Mouse (Mus musculus) layer of hippocampus, postnatal 14 days (tissue): Measurements from ENCODE around the gene Capn3. TPM values are rescaled to one million over a fixed set of nuclear protein-coding genes. Genes with fewer than 3 reads are reported as not detected.

Experiments used
- DNase-seq, 2 experiments: peaks; one replicate each; pipeline ENCODE4 v3.0.0; 2021 to 2022; ENCODE audit warnings: low spot score in 2 of 2, mixed read lengths in 1 of 2
- long read RNA-seq, 2 experiments: library from polyadenylated mRNA; stranded (forward); transcript quantifications; one replicate each; pipeline ENCODE4 v2.0.0; 2021
- total RNA-seq, 2 experiments: library from RNA; stranded (reverse); gene quantifications; 2 replicates each; pipeline ENCODE4 v1.2.3; 2021

Capn3 gene
- total RNA-seq, result 10 to 100 TPM in 1 of 2 experiments, 1 to 10 TPM in 1; 6.7 to 10.2 TPM
- long read RNA-seq, experiment 1, partial matches to known transcripts, result 1 of 4 reads
- long read RNA-seq, experiment 1, other reads (novel, unspliced or antisense), result 3 of 4 reads
- long read RNA-seq, experiment 2, partial matches to known transcripts, result 2 of 13 reads
- long read RNA-seq, experiment 2, other reads (novel, unspliced or antisense), result 11 of 13 reads

- DNase-seq, result no peak
Measured at GRCm38 (mm10) chr2:120455719-120456118, at the start of gene Capn3. Capn3 (plus strand) TSS chr2:120456019.

GRCm38 (mm10) chr2:120411096-120411628 lies 44.7 kb upstream of the Capn3 start:
- no peak for DNase-seq

GRCm38 (mm10) chr2:120414113-120414512 lies 41.7 kb upstream of the Capn3 start:
- no peak for DNase-seq

- DNase-seq, result peak in 1 of 2 experiments; percentile 38
Measured at GRCm38 (mm10) chr2:120414738-120415414, 40.9 kb upstream of the Capn3 start.

GRCm38 (mm10) chr2:120424386-120424785 lies 31.4 kb upstream of the Capn3 start:
- DNase-seq, result no peak

GRCm38 (mm10) chr2:120444486-120444885 lies 11.3 kb upstream of the Capn3 start:
- no peak for DNase-seq

GRCm38 (mm10) chr2:120446373-120446772 lies 9.4 kb upstream of the Capn3 start:
- DNase-seq, result no peak

GRCm38 (mm10) chr2:120447306-120447705 lies 8.5 kb upstream of the Capn3 start:
- DNase-seq, result no peak

- DNase-seq, result no peak
Measured at GRCm38 (mm10) chr2:120450724-120451123, 5.1 kb upstream of the Capn3 start.

- no peak for DNase-seq
Measured at GRCm38 (mm10) chr2:120452600-120452999, 3.2 kb upstream of the Capn3 start.

- no peak for DNase-seq
Measured at GRCm38 (mm10) chr2:120454987-120455386, 832 bp upstream of the Capn3 start.

- no peak for DNase-seq
Measured at GRCm38 (mm10) chr2:120460216-120460615, 4.4 kb downstream of the Capn3 start.

- no peak for DNase-seq
Measured at GRCm38 (mm10) chr2:120463328-120463727, 7.5 kb downstream of the Capn3 start.

GRCm38 (mm10) chr2:120464091-120464490 lies 8.3 kb downstream of the Capn3 start:
- DNase-seq, result no peak

- DNase-seq, result peak in 1 of 2 experiments; percentile 18
Measured at GRCm38 (mm10) chr2:120464732-120465396, 9.0 kb downstream of the Capn3 start.

GRCm38 (mm10) chr2:120465397-120465785 lies 9.6 kb downstream of the Capn3 start:
- no peak for DNase-seq

GRCm38 (mm10) chr2:120468011-120468410 lies 12.2 kb downstream of the Capn3 start:
- no peak for DNase-seq

GRCm38 (mm10) chr2:120469220-120469619 lies 13.4 kb downstream of the Capn3 start:
- DNase-seq, result no peak

GRCm38 (mm10) chr2:120469715-120470114 lies 13.9 kb downstream of the Capn3 start:
- no peak for DNase-seq

GRCm38 (mm10) chr2:120470856-120471255 lies 15.0 kb downstream of the Capn3 start:
- no peak for DNase-seq

GRCm38 (mm10) chr2:120476277-120477087 lies 20.7 kb downstream of the Capn3 start:
- no peak for DNase-seq
